Mouse (Mus musculus) liver, postnatal 0 days (tissue): ENCODE measurements around the gene Gpn2. TPM values are rescaled to one million over a fixed set of nuclear protein-coding genes. Genes with fewer than 3 reads are reported as not detected.

ENCODE experiments used
- ATAC-seq: fragments of 200-750 bp; cut with Nextera tagmentation; 2 replicates; pipeline ENCODE4 v1.8.0; 2017; ENCODE audit warnings: mild to moderate bottlenecking, moderate library complexity
- DNase-seq: peaks from one replicate; pipeline ENCODE4 v3.0.0-alpha.2; 2016
- H3K27ac ChIP-seq: fragments of 300-500 bp; sonication (generic); 2 replicates; pipeline ENCODE4 v1.5.1; 2014; ENCODE audit warnings: antibody characterized with exemption, moderate library complexity, mild to moderate bottlenecking, low read depth
- H3K27me3 ChIP-seq: fragments of 300-500 bp; sonication (generic); 2 replicates; pipeline ENCODE4 v1.6.1; 2014; ENCODE audit warnings: low read length, control low read depth, mixed read lengths; ENCODE audit not compliant: insufficient read depth
- H3K36me3 ChIP-seq: fragments of 300-500 bp; sonication (generic); replicated peaks from 2 replicates; pipeline ENCODE4 v1.6.1; 2014; ENCODE audit warnings: mild to moderate bottlenecking, control low read depth, low read length, moderate library complexity, mixed read lengths; ENCODE audit not compliant: insufficient read depth
- H3K4me1 ChIP-seq: fragments of 300-500 bp; sonication (generic); 2 replicates; pipeline ENCODE4 v1.6.1; 2014; ENCODE audit warnings: antibody characterized with exemption, mild to moderate bottlenecking, control low read depth; ENCODE audit not compliant: insufficient read depth
- H3K4me2 ChIP-seq: fragments of 300-500 bp; sonication (generic); 2 replicates; pipeline ENCODE4 v1.6.1; 2014; ENCODE audit warnings: low read depth, mild to moderate bottlenecking, low read length, moderate library complexity, mixed read lengths
- H3K4me3 ChIP-seq: fragments of 300-500 bp; sonication (generic); 2 replicates; pipeline ENCODE4 v1.5.1; 2014; ENCODE audit warnings: low read depth, low read length
- H3K9ac ChIP-seq: fragments of 300-500 bp; sonication (generic); replicated peaks from 2 replicates; pipeline ENCODE4 v1.6.1; 2014; ENCODE audit warnings: mild to moderate bottlenecking, moderate library complexity
- H3K9me3 ChIP-seq: fragments of 300-500 bp; sonication (generic); 2 replicates; pipeline ENCODE4 v1.6.1; 2016; ENCODE audit warnings: mild to moderate bottlenecking, control low read depth, low read length, mixed read lengths
- CTCF ChIP-seq: sonication (generic); IDR thresholded peaks from 2 replicates; pipeline ENCODE4 v1.5.1; 2016; ENCODE audit warnings: antibody characterized with exemption, low read depth
- EP300 ChIP-seq: IDR thresholded peaks from 2 replicates; pipeline ENCODE4 v1.6.1; 2016; ENCODE audit warnings: antibody characterized with exemption, low read depth, mild to moderate bottlenecking
- WGBS: fragments of 180-500 bp; shearing (Covaris S2); extraction: QIAGEN DNeasy Blood & Tissue Kit; methylation state at CpG from one replicate; pipeline ENCODE4 v1.1.7; 2014; ENCODE audit not compliant: insufficient replicate concordance; 5-methylcytosine and 5-hydroxymethylcytosine counted together
- polyA plus RNA-seq: library from polyadenylated mRNA; unstranded; fragments of >200 nt; fragmentation: Nextera tagmentation; extraction: Ambion mirVana; gene quantifications from 2 replicates; pipeline ENCODE4 v1.2.1, GENCODE M21; 2015

Gene Gpn2
- polyA plus RNA-seq, 1 experiment from 2014 or later: 10.2 TPM

DNA sequence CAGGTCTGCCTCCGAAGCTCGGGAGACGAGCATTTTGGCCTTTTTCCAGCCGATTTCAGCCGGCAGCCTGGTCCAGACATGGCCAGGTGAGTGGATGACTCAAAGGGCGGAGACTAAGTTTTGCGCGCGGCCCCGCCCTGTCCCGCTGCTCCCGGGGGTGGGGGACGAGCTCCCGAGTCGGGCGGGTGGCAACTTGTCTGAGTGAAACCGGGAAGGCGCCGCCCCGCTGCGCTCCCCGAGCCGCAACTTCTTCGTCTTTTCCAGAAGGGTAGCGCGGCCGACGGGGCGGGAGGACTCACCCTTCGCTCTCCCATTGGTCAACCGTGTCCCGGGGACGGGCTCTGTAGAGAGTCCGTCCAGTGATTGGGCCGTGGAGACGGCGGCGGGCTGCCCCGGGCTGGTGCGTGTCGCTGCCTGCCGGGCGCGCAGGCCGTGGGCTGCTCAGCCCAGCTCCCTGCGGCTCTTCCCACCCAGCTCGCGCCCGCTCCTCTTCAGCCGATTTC lies 15.5 kb downstream of the Gpn2 start:
- Histone ChIP-seq H3K27me3 (peaks cover 22% of the 10 kb centered on the region), H3K36me3 (peaks cover 8% of the 10 kb centered on the region), H3K9ac (peak overlapping the region; percentile 41), H3K4me1 (peaks cover 18% of the 10 kb centered on the region), H3K9me3 (no peaks in the 10 kb centered on the region), H3K27ac (no peak overlapping the region), H3K4me3 (peak overlapping the region; percentile 54), H3K4me2 (peak overlapping the region; percentile 81)
- peak; percentile 95 for ATAC-seq
- peak; percentile 89 for DNase-seq
- under 1% methylated on average over 46 of the region's 50 CpGs for WGBS
- no peak for TF ChIP-seq EP300
- TF ChIP-seq CTCF: peak; percentile 8; the same call in 1 of the 2 replicates

DNA sequence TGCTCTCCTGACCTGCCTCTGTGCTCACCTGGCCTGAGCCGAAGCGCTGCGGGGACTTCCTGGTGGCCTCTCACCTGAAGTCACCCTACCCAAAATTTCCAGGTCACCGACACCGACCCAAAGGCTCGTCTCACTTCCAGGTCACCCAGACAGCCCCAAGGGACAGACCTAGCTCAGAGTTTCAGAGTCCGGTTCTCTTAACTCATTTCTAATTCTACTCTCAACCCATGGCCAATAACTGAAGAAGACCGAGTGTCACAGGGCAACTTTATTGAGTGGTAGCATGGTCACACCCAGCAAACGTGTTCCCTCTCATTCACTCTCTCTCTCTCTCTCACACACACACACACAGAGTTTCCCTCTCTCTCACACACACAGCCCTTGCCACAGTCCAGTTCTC lies 16.1 kb downstream of the Gpn2 start:
- H3K4me2 ChIP-seq: peak overlapping the region; percentile 81
- no peak overlapping the region; the same call in 1 of the 2 replicates for H3K9ac ChIP-seq
- peaks cover 10% of the 10 kb centered on the region for H3K36me3 ChIP-seq
- H3K4me1 ChIP-seq: peaks cover 18% of the 10 kb centered on the region
- WGBS: 10% methylated on average over 9 of the region's 9 CpGs
- DNase-seq (no peak), ATAC-seq (no peak)
- peak overlapping the region; percentile 54 for H3K4me3 ChIP-seq
- no peak overlapping the region for H3K27ac ChIP-seq
- peaks cover 22% of the 10 kb centered on the region for H3K27me3 ChIP-seq
- no peaks in the 10 kb centered on the region for H3K9me3 ChIP-seq
- no peak for TF ChIP-seq CTCF
- no peak for TF ChIP-seq EP300

DNA sequence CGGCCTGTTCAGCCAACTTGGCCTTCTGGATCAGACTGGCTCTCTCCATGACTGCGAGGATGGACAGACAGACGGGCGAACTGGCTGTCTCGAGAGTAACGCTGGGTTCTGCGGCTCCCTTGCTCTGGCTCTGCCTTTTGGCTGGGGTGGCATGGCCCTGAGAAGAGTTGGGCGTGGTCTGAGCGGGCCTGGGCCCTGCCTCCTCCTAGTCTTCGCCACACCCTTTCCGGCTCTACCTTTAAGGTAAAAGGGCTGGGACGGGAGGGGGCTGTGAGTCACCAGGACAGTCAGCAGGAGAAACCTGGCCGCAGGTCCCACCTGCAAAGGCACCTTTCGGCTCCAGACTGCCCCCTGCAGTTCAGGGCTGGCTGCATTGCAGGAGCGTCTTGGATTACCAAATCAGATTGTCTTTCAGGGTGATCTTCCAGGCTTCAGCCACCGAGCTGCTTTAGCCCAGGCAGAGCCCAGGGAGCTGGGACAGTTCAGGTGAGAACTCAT lies 17.6 kb downstream of the Gpn2 start, which contains the start of gene Sfn:
Gene Sfn, minus strand, starts transcription at position 448 of the 498 bp plus-strand sequence.
- H3K27ac ChIP-seq: no peak within 1 kb of the TSS

DNA sequence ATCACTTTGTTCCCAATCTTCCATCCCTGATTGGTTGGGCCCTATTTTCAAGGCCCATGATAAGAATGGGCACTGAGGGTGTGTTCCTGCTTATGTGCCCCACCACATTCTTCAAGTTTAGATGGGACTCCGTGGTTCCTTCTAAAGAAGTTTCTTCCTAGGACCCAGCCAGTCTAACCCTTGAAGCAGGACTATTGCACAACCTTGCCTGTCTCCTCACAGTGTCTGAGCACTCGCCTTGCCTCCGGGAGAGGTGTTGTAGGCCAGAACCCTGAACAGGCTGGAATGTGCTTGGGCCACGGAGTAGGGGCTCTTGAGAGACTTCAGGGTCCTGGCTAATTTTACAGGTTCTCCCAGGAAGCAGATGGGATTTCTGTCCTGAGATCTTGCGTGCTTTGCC lies 18.9 kb downstream of the Gpn2 start:
- DNase-seq (no peak), ATAC-seq (no peak)
- 78% methylated on average over 5 of the region's 5 CpGs for WGBS
- H3K9me3 ChIP-seq: no peaks in the 10 kb centered on the region
- H3K9ac ChIP-seq: no peak overlapping the region
- no peak overlapping the region for H3K4me3 ChIP-seq
- peaks cover 22% of the 10 kb centered on the region for H3K27me3 ChIP-seq
- H3K27ac ChIP-seq: no peak overlapping the region
- TF ChIP-seq CTCF (no peak), EP300 (no peak)
- no peak overlapping the region for H3K4me2 ChIP-seq
- H3K4me1 ChIP-seq: peaks cover 18% of the 10 kb centered on the region
- peaks cover 30% of the 10 kb centered on the region for H3K36me3 ChIP-seq

More for the DNA sequence above, 17.6 kb downstream of the Gpn2 start, which contains the start of gene Sfn:
- TF ChIP-seq CTCF (peak; percentile 74), EP300 (no peak)
- H3K4me3 ChIP-seq: peak within 1 kb of the TSS; percentile 37
- peak; percentile 76 for DNase-seq
- no peaks in the 10 kb centered on the region for H3K9me3 ChIP-seq
- peaks cover 18% of the 10 kb centered on the region for H3K4me1 ChIP-seq
- 4% methylated on average over 16 of the region's 16 CpGs for WGBS
- H3K4me2 ChIP-seq: peak within 1 kb of the TSS; percentile 57
- ATAC-seq: peak; percentile 10; the same call in 1 of the 2 replicates
- peaks cover 23% of the 10 kb centered on the region for H3K36me3 ChIP-seq
- no peak within 1 kb of the TSS for H3K9ac ChIP-seq
- peaks cover 22% of the 10 kb centered on the region for H3K27me3 ChIP-seq

DNA sequence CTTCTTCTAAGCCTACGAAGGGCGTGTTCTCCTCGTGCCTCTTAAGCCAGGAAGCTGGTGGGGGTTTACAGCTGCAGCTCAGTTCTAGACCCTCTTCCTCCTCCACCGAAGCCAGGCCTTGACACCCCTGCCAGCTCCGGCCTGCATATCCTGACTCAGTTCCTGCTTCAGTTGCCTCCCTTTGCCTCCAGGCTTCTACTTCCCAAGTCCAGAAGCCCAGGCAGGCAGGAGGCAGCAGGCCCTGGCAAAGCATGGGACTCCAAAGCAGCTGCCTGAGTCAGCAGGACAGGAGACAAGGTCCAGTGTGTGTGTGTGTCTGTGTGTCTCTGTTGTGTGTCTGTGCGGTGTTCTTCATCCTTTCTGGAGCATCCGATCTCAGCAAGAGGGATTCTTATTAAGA lies 20.0 kb downstream of the Gpn2 start:
- TF ChIP-seq CTCF (no peak), EP300 (no peak)
- H3K36me3 ChIP-seq: peaks cover 36% of the 10 kb centered on the region
- no peak overlapping the region for H3K4me2 ChIP-seq
- no peak overlapping the region for H3K27ac ChIP-seq
- no peak overlapping the region for H3K4me3 ChIP-seq
- peaks cover 22% of the 10 kb centered on the region for H3K27me3 ChIP-seq
- H3K9me3 ChIP-seq: no peaks in the 10 kb centered on the region
- 74% methylated on average over 7 of the region's 7 CpGs for WGBS
- ATAC-seq (no peak), DNase-seq (no peak)
- H3K4me1 ChIP-seq: peaks cover 14% of the 10 kb centered on the region
- H3K9ac ChIP-seq: no peak overlapping the region

DNA sequence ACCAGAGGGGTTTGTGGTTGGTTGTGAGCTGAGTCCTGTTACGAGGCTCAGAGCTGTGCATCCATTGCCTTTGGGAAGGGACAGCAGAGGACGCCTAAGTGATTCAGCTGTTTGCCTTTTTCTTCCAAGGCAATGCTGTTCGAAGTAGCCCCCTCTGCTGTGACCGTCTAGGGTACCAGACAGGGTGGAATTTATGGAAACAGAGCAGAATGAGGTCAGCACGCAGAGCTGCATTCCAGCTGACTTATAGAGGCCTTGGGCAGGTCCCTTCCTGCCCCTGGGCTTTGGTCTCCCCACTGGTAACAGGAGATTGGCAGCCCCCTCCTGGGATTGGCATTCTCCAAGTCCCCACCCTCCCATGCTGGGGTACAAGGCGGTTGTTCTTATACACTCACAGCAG lies 20.7 kb downstream of the Gpn2 start:
- TF ChIP-seq CTCF: no peak
- no peak for TF ChIP-seq EP300
- H3K36me3 ChIP-seq: peaks cover 36% of the 10 kb centered on the region
- no peak for DNase-seq
- no peak overlapping the region for H3K27ac ChIP-seq
- 75% methylated on average over 6 of the region's 6 CpGs for WGBS
- peaks cover 9% of the 10 kb centered on the region for H3K4me1 ChIP-seq
- H3K27me3 ChIP-seq: peaks cover 19% of the 10 kb centered on the region
- no peak overlapping the region for H3K4me3 ChIP-seq
- H3K9me3 ChIP-seq: no peaks in the 10 kb centered on the region
- no peak for ATAC-seq
- no peak overlapping the region for H3K4me2 ChIP-seq
- H3K9ac ChIP-seq: no peak overlapping the region
